Mouse (Mus musculus): Measurements from ENCODE around the gene Becn1. TPM values are rescaled to one million over a fixed set of nuclear protein-coding genes. Genes with fewer than 3 reads are reported as not detected.

The Becn1 gene
- total RNA-seq (2023): 100 to 1,000 TPM; 158 to 172 TPM

GRCm38 (mm10) chr11:101302004-101302798 lies at the start of gene Becn1:
TSS of gene Becn1 (minus strand) at chr11:101302286.

GRCm38 (mm10) chr11:101330371-101330924 lies 28.4 kb upstream of the Becn1 start, which contains the start of gene Aoc3:
TSS of gene Aoc3 (plus strand) at chr11:101330605.

GRCm38 (mm10) chr11:101324763-101325162 lies 22.7 kb upstream of the Becn1 start, which contains the start of gene Aoc2:
TSS of gene Aoc2 (plus strand) at chr11:101325063.

GRCm38 (mm10) chr11:101315665-101316500 lies 13.8 kb upstream of the Becn1 start, which contains the start of gene Psme3:
TSS of gene Psme3 (plus strand) at chr11:101316213.

GRCm38 (mm10) chr11:101278223-101279192 lies 23.6 kb downstream of the Becn1 start, which contains the start of the genes Cntd1 and Coa3:
TSS of gene Cntd1 (plus strand) at chr11:101279012.
TSS of gene Coa3 (minus strand) at chr11:101279114.

GRCm38 (mm10) chr11:101259948-101260825 lies 41.9 kb downstream of the Becn1 start, which contains the start of gene Wnk4:
TSS of gene Wnk4 (plus strand) at chr11:101260567.

GRCm38 (mm10) chr11:101253613-101254389 lies 48.3 kb downstream of the Becn1 start, which contains the start of gene Vps25:
TSS of gene Vps25 (plus strand) at chr11:101253707.

GRCm38 (mm10) chr11:101245855-101246701 lies 56.0 kb downstream of the Becn1 start, which contains the start of gene Ramp2:
TSS of gene Ramp2 (plus strand) at chr11:101246028.

Other genes with a start within 250 kb of the Becn1 start
- gene Naglu, start 232.3 kb downstream of the Becn1 start, total RNA-seq (2023): 10 to 100 TPM; 17.1 to 18.2 TPM
- gene Hsd17b1, start 223.9 kb downstream of the Becn1 start, total RNA-seq (2023): under 1 TPM; 0.52 to 0.60 TPM
- gene Coasy, start 219.7 kb downstream of the Becn1 start, total RNA-seq (2023): 10 to 100 TPM; 11.9 to 13.8 TPM
- 10 to 100 TPM; 32.7 to 34.7 TPM for gene Mlx, start 215.0 kb downstream of the Becn1 start, total RNA-seq (2023)
- under 1 TPM; 0.52 to 0.71 TPM for gene Psmc3ip, start 206.8 kb downstream of the Becn1 start, total RNA-seq (2023)
- gene Retreg3, start 182.4 kb downstream of the Becn1 start, total RNA-seq (2023): 10 to 100 TPM; 45.1 to 49.4 TPM
- 1 to 10 TPM; 7.3 to 9.3 TPM for gene Tubg1, start 182.3 kb downstream of the Becn1 start, total RNA-seq (2023)
- under 1 TPM; 0.61 to 0.76 TPM for gene Tubg2, start 146.4 kb downstream of the Becn1 start, total RNA-seq (2023)
- 1 to 10 TPM; 1.2 to 1.8 TPM for gene Cntnap1, start 131.8 kb downstream of the Becn1 start, total RNA-seq (2023)
- gene Plekhh3, start 130.9 kb downstream of the Becn1 start, total RNA-seq (2023): 1 to 10 TPM; 8.2 to 9.4 TPM
- gene Ccr10, start 126.8 kb downstream of the Becn1 start, total RNA-seq (2023): 1 to 10 TPM in 1 of 2 experiments, not detected in 1; 1.0 TPM
- gene Ezh1, start 75.8 kb downstream of the Becn1 start, total RNA-seq (2023): 10 to 100 TPM; 55.4 to 58.7 TPM
- gene Ramp2, start 56.3 kb downstream of the Becn1 start, total RNA-seq (2023): not detected
- 10 to 100 TPM; 61.8 to 65.1 TPM for gene Vps25, start 48.6 kb downstream of the Becn1 start, total RNA-seq (2023)
- gene Wnk4, start 41.7 kb downstream of the Becn1 start, total RNA-seq (2023): under 1 TPM in 1 of 2 experiments, not detected in 1; 0.21 TPM
- not detected for gene Cntd1, start 23.3 kb downstream of the Becn1 start, total RNA-seq (2023)
- gene Coa3, start 23.2 kb downstream of the Becn1 start, total RNA-seq (2023): 10 to 100 TPM; 37.7 to 38.0 TPM
- gene Psme3, start 13.9 kb upstream of the Becn1 start, total RNA-seq (2023): 10 to 100 TPM; 74.0 to 80.6 TPM
- gene Aoc2, start 22.8 kb upstream of the Becn1 start, total RNA-seq (2023): 1 to 10 TPM; 3.5 to 4.1 TPM
- not detected for gene Aoc3, start 28.3 kb upstream of the Becn1 start, total RNA-seq (2023)
- not detected for gene G6pc, start 65.3 kb upstream of the Becn1 start, total RNA-seq (2023)
- 10 to 100 TPM in 1 of 2 experiments, 1 to 10 TPM in 1; 9.5 to 13.1 TPM for gene Aarsd1, start 115.3 kb upstream of the Becn1 start, total RNA-seq (2023)
- gene Gm27029, start 122.5 kb upstream of the Becn1 start, total RNA-seq (2023): under 1 TPM in 1 of 2 experiments, not detected in 1; 0.66 TPM
- 10 to 100 TPM; 12.3 to 12.9 TPM for gene Rundc1, start 122.8 kb upstream of the Becn1 start, total RNA-seq (2023)
- gene Ptges3l, start 123.0 kb upstream of the Becn1 start, total RNA-seq (2023): under 1 TPM; 0.36 to 0.73 TPM
- 100 to 1,000 TPM in 1 of 2 experiments, 10 to 100 TPM in 1; 49.3 to 126 TPM for gene Rpl27, start 140.0 kb upstream of the Becn1 start, total RNA-seq (2023)
- gene Ifi35, start 146.1 kb upstream of the Becn1 start, total RNA-seq (2023): 10 to 100 TPM; 53.4 to 61.1 TPM
- gene Rnd2, start 162.7 kb upstream of the Becn1 start, total RNA-seq (2023): 1 to 10 TPM in 1 of 2 experiments, under 1 TPM in 1; 0.94 to 1.6 TPM
- gene Vat1, start 163.9 kb upstream of the Becn1 start, total RNA-seq (2023): 10 to 100 TPM; 31.7 to 40.3 TPM
- 1 to 10 TPM in 1 of 2 experiments, under 1 TPM in 1; 0.76 to 1.1 TPM for gene Brca1, start 249.7 kb upstream of the Becn1 start, total RNA-seq (2023)
- 100 to 1,000 TPM; 101 to 115 TPM for gene Nbr1, start 249.9 kb upstream of the Becn1 start, total RNA-seq (2023)

Data from monocyte, adult 59 days (primary cell).